Mouse (Mus musculus) brain, embryonic 18.5 days (tissue): ENCODE results near the gene Fcrl6.

Experiments used
- DNase-seq: peaks from one replicate; pipeline ENCODE4 v3.0.0-alpha.2; 2012; ENCODE audit warnings: low read depth, low spot score

Fcrl6 gene

DNA sequence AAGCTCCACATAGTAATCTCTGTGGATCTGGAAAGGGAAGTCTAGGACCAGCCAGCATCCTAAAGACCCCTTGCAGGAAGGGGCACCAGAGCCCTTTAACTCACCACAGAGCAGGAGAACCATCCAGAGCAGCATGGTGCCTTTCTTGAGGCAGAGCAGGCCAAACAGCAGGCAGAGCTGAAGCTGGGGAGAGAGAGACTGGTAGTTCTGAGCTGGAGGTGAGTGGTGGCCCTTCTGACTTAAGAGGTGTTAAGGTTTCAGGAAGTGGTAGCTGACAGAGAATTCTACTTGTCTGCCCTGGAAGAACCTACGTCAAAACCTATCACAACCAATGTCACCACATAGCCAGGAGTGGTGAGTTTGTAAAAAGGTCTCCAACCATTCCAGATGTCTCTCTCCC lies at the start of gene Fcrl6:
Gene Fcrl6, minus strand, starts transcription at position 226 of the 400 bp plus-strand sequence.
- no peak for DNase-seq

DNA sequence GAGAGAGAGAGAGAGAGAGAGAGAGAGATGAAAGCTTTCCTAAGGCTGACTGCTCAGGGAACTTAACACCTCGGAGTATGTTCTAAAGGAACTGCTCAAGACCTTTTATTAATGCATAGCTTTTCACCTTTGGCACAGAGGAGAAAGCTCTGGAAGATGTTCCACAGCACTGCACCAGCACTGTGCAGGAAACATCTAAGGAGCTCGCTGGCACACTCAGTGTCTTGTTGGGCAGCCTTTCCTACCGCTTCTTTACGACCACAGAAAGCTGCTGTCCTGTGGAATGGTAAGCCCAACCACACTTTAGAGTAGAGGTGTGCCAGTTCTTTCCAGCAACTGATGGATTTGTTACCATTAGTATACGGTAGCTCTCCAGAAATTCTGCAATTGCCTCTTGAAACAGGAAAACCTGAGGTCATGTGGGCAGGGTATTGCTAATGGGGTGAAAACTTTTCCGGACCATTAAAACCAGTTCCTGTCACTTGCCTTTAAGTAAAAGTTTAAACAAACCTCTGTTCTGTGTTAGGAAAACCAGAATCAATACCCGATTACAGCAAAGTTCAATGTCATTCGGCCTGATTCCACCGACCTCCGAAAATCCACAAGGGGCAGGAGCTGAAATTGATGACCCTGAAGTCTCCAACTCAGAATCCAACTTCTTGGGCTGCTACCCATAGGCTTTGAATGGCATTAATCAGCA lies 49.1 kb upstream of the Fcrl6 start:
- DNase-seq, result no peak

DNA sequence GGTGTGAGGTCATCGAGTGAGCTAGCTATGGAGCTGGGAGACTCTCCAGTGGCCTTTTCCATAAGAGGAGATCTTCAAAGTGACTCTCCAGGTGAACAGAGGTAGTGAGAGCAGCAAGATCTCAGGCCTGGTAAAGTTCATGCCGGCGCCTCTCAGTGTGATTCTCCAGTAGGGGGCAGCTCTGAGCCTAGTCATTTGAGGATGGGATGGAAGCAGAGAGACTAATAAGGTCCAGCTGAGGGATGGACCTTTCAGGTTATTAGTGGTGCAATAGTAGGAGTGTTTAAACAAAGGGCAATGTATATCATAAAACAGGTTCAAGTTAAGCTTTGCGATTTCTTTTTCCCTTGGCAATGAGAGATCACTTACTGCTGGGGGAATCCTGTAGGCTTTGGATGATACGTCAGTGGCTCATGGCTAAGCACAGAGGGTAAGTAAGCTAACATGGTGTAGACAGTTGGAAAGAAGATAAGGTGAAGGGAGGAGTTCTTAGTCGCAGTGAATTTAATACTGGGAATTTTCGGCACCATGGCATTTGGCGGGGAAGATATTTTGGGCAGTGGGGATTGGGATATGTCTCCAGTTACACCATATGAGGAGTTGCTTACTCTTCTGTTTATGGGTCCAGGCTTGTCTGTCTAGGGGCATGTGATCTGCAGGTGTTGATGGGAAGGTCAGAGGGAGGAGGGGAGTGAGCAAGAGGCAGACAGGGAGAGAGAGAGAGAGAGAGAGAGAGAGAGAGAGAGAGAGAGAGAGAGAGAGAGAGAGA lies 48.4 kb upstream of the Fcrl6 start:
- DNase-seq, result no peak

DNA sequence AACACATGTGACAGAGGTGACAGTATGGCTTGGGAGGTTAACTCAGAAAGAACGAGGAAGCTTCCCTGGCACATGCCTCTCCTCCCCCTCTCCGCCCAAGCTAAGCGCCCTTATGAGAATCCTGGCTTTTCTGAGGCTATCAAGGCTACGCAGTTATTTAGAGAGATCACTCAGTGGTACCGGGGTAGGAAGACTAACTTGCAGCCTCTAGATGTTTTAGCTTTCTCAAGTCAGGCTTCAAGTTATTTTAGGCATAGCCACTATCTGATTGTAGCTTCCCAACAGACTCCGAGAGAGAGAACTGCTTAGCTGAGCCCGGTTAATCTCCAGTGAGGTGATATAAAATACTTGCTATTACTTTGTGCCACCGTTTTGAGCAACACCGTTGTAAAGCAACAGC lies 47.0 kb upstream of the Fcrl6 start:
- DNase-seq, result no peak

DNA sequence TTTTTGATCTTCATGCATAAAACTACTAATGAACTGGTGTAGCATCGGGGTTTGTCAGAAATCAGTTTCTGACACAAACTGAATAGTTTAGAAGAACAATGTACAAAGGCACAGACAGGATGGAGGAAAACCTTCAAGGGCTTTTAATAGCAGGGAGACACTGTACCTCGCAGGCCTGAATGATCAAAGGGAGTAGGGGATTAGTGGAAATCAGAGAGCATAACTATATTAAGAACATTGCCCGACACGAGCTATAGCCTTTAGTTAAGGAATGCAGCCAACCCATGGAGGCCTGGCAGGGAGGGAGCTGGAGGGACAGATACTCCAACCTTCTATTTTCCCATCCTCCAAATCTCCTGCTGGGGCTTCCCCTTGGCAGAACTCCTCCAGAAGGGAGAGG lies 44.9 kb upstream of the Fcrl6 start:
- DNase-seq, result no peak

DNA sequence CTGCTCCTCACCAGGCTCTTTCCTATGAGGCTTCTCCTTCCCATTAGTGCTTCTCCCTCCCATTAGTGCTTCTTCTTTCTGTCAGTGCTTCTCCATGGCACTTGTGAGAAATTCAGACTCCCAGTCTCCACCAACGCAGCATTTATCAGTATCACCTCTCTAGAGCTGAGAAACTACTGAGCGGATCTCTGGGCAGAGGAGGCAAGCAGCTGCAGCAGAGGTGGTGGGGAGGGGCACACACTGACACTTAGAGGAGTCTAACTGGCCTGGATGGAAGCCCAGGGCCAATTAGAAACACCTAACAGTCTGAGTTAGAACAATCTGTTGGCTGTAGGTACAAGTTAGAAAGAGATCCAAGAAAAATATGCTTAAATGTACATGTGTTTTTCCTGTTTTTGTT lies 36.4 kb upstream of the Fcrl6 start:
- DNase-seq, result no peak

DNA sequence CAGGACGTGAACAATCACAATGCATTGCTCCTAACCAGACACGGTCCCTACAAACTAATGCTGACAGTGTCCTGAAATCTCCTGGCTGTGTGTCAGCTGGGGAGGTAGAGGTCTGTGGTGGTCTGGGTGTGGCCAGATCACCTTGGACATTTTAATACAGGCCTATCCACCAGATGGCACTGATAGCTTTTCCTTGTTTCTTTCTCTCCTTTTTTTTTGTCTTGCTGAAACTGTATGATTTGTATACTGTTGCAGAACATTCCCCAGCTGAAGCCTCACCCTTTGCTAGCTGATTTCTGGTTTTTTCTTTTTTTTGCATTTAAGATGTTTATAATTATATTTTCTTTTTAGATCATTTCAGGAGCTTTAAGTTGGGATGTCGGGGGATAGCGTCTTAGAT lies 35.5 kb upstream of the Fcrl6 start:
- no peak for DNase-seq

DNA sequence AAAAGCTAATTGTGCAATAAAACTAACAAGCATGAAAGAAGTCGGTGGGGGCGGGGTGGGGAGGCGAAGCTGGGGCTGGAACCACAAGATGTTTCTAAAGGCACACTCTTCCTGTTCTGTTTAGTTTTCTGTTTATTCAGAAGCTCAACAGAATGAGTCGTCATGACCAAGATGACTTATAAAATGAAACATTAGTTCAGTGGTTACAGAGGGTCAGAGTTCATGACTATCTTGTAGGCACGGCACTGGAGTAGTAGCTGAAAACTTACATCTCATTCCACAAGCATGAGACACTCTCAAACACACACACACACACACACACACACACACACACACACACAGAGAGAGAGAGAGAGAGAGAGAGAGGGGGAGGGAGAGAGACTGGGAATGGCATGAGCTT lies 33.9 kb upstream of the Fcrl6 start:
- no peak for DNase-seq

DNA sequence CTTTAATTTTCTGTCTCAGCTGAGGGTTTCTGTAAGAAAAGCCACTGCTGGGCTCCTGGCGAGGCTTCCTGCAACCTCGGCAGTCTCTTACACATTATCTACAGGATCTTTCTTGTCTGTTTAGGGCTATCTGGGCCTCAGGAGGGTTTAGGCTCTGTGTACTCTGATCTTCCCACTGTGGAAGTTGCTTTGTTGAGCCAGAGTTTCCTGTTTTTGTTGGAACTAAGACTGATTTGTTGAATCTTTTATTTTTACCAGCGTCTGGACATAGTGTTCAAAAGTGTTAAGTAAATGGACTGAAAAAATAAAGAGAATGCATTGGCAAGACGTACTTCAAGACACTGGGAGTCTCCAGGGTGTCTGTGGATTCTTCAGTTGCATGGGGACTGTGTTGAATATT lies 32.9 kb upstream of the Fcrl6 start:
- DNase-seq, result no peak

DNA sequence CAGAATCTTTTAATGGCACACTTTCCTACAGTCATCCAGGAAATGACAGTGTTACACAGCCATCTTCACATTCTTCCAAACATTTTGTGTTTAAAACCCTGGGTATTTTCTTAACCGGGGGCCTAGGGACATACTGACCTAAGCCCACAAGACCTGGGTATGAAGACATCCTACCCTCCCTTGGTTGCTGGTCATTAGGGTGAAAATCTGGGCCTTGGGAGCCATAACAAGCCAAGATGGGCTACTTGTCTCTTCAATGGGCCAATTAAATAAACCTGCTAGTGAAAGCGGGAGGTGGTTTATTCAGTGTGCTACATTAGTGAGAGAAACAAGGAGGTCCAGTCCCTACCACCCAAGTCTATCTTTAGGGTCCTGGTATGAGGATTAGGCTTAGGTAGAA lies 31.8 kb upstream of the Fcrl6 start:
- no peak for DNase-seq

DNA sequence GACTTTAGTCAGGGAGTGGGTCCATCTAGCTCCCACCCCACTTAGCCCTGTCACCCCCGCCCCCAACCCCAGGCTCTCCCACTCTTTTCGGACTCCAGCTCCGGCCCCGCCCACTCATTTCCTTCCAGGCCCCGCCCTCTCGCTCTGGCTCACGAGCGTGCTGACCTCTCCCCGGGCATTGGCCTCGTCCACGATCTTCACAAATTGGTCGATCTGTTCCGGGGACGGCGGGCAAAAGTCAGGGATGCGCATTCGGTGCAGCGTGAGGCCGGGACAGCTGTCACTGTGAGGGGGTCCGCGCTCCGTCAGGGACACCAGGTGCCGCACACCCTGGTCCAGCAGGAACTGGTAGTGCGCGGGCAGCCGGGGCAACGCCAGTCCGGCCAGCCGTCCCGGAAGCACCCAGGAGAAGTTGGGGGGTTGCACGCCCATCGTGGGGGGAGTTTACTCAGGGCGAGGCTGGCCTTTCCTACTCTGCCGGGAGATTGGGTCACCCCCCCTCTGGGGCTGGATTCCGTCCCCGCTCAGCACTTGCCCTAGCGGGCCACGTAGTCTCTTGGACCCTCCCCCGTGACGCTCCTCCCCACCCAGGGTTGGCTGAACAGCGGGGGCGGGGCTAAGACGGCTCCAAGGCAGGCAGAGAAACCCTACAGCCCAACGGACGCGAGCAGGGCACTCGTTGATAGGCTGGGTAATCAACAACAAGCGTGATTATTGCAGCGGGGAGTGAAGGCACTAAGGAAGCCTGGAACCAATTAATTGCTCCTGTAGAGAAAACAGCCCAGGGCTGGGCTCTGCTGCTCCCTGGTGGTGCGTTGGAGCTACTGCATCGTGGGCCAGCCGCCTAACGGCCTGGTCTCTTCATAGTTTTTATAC lies 30.3 kb upstream of the Fcrl6 start, which contains the start of gene Dusp23:
Gene Dusp23, minus strand, starts transcription at position 512 of the 876 bp plus-strand sequence.
- DNase-seq, result peak; percentile 86

DNA sequence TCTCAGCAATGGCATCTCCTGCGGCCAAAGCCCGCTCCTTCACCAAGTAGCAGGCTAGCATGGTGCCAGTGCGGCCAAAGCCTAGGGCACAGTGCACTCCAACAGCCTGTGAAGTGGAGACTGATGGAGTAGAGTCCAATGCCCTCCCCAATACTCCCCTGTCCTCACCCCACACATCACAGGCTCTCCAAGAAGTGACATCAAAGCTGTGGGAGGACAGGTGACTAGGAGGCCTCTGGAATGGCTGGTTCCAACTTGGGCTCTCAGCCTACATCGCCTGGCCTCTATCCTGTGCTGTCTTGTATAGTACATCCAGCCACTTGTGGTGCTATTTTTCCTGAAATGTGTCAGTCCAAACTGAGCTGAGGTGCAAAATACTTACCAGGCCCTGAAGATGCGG lies 29.4 kb upstream of the Fcrl6 start:
- DNase-seq, result no peak

DNA sequence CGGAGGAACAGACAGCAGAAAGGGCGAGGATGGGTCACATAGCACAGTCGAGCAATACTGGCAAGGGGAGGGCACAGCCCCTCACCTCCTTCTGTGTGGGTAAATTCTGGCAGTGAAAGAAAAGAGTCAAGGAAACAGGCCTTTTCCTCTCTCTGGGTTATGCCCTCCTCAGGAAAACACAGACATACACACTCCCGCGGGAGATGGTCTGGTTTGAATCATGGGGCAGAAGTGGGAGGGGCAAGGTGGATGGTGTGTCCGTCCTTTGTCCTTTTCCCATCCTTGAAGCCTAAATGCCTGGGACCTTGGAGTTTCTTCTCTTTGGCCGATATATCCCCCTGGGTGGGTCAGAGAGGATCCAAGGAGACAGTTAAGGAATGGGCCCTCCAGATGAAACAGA lies 27.5 kb upstream of the Fcrl6 start:
- DNase-seq, result no peak

DNA sequence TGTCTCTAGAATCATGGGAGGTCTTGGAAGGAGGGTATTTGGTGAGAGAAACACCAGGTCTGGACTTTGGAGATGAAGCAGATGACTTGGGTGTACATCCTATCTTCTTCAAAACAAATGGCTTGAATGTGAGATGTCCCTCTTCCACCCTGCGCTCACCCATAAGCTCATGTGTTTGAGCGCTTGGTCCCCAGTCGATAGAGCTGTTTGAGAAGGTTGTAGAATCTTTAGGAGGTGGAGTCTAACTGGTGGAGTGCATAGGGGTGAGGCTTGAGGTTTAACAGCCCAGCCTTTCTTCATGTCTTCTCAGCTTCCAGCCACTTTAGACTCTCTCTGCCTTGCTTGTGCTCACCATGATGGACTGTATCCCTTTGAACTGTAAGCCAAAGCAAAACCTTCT lies 24.0 kb upstream of the Fcrl6 start:
- no peak for DNase-seq

DNA sequence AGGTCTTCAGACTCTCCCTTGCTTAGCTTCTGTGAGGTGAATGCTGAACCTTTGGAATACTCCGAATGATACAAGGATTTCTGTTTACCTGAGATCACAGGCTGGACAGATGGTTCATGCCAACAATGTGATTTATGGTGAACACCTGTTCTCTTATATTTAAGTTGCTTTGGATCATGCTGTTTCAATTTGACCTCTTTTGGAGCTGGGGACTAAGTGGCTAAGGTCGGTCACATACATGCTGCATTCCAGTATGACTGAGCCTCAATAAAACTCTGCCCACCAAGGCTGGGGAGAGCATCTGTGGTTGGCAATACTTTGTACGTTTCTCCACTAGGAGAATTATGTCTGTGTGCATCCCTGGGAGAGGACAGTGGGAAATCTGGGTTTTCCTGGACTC lies 21.7 kb upstream of the Fcrl6 start:
- DNase-seq, result no peak

DNA sequence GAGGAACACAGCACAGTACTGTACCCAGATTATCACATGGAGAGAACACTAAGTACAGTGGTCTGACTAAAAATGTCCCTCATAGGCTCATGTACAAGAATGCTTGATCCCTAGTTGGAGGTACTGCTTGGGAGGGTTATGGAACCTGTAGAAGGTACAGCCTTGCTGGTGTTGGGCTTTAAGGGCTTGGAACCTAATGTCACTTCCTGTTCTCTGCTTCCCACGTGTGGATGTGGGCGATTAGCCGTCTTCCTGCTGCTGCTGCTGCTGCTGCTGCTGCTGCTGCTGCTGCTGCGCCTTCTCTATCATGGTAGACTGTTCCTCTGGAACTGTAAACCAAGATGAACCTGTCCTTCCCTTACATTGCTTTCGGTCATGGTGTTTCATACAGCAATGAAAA lies 21.2 kb upstream of the Fcrl6 start:
- DNase-seq, result no peak

DNA sequence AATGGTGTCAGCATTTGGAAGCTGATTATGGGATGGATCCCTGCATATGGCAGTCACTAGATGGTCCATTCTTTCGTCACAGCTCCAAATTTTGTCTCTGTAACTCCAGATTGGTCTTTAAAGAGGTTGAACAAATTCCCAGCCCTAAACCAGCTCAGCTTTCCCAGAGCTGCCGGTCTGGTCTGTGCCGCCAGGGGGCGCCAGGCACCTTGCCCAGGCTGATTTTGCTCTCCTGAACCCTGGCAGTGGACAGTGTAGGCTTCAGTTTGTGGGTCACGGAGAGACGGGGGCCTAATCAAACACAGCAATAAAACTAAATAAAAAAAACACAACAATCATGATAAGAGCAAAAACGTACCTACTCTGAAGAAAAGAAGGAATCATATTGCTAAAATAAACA lies 16.9 kb upstream of the Fcrl6 start:
- DNase-seq, result no peak

DNA sequence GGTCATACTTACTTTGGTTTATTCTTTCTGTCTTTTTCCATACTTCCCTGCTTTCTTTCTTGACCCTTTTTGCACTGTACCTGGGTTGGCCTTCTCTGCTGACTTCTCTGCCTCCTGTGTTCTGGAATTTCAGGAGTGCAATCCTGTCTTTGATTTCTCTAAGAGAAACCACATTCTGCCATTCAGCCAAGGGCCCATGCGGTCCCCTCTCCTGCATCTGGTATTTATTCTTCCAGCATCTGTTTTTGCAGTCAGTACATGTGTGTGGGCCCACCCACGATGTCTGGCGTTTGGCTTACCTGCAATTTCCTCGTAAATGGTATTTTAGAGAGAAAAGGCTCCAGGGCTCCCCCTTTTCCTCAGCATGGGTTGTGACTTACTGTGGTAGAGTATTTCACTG lies 15.8 kb upstream of the Fcrl6 start:
- no peak for DNase-seq

DNA sequence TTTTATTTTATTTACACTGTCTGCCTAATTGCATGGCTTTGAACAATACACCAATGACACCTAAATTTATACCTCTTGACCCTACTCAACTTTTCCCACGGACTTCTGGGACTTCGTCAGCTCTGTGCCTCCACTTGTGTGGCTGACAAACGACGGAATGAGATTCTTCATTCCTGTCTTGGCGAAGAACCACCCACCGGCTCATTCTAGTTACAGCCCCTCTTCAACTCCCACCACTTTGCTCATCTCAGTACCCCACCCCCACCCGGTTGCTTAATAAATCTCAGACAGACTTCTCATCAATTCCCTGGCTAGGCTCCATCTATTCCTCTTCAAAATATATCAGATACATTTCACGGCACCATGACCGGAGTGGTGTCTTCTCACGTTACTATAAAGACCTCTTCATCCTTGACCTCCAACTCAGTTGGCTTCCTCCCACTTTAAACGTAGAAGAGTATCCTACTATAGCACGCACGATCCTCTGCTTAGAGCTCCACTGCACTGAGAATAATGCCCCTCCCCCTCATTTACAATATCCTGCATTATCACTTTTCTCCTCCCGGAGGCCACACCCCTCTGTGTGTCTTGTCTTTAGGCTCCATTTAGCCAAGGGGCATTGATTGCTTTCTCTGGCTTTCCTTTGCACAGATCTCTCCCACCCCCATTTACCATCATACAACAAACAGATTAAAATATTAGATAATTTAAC lies 15.2 kb upstream of the Fcrl6 start:
- no peak for DNase-seq

DNA sequence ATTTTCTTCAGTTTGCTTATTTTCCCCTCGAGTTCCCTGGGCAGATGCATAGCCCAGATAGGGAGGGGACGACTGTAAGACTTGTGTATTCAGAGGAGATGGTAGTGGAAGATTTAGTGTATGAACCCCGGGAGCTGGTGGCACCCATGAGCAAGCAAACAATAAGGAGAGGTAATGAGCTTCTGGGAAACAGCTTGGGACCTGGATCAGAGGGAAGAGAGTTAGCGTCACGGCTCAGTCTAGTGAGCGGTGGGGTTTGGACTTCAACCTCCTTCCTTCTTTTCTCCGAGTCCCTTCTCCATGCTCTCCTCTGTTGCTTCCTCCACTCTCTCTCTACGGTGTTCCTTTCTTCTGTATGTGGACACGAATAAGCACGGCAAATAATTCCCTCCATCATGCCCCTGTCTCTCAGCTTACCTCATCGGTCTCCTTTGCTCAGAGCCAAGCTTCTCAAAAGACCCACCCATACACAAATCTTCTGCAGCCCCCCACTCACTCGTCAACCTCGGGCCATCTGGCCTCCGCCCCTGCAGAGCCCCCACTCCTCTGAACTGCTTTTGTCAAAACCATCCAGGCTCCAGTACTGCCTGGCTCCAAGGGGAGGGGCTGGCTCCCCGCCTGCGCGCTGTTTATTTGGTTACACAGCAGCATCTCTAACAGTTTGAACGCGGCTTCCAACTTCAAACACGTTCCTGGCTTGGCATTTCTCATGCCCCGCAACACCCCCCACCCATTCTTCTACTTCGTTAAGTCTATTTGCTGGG lies 14.4 kb upstream of the Fcrl6 start:
- no peak for DNase-seq

DNA sequence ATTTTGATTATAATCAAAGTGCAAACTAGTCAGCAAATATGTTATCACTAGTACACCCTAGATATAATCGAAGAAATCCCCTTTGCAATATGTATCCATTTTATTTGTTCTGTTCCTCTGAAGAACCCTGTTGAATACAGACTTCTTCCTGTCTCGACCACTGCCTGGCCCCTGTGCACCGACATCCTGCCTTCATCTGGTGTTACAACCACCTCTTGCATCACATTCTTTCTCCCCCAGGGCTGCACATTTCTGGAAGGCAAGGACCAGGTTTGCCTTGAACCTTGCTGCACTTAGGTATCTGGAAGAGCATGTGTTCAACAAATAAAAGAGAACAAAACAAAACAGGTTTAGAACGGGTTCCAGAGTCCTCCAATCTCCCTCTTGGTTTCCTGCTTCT lies 13.1 kb upstream of the Fcrl6 start:
- no peak for DNase-seq
